Comparison of ENCODE assay signal across 8 mouse cellular contexts in genomic region chr19:53904833-53905480, GRCm38 (mm10). TPM values are rescaled to one million over a fixed set of nuclear protein-coding genes. Genes with fewer than 3 reads are reported as not detected.
DNase-seq lines count a peak whose midpoint lies in the region; ATAC-seq lines count a peak whose summit lies in the region.

No protein-coding gene starts in this region.

- no peaks in the 10 kb centered on the region for H3K9me3 ChIP-seq in heart, embryonic 11.5 days (replicated peaks; ENCODE audit: control insufficient read depth, low read length)
- H3K9me3 ChIP-seq in hindbrain, embryonic 14.5 days (ENCODE audit: control insufficient read depth, low read length) = no peaks in the 10 kb centered on the region
- H3K9me3 ChIP-seq in midbrain, embryonic 12.5 days = no peaks in the 10 kb centered on the region

- no peaks in the 10 kb centered on the region for H3K27me3 ChIP-seq in heart, embryonic 11.5 days (ENCODE audit: control insufficient read depth, insufficient read depth, low read length)
- no peaks in the 10 kb centered on the region for H3K27me3 ChIP-seq in hindbrain, embryonic 14.5 days (ENCODE audit: control insufficient read depth, insufficient read depth, low read length)
- peaks cover 9% of the 10 kb centered on the region; the same call in 1 of the 2 replicates for H3K27me3 ChIP-seq in midbrain, embryonic 12.5 days

- no peak overlapping the region for H3K9ac ChIP-seq in heart, embryonic 11.5 days (ENCODE audit: low read depth, low read length)
- peak overlapping the region; percentile 91 for H3K9ac ChIP-seq in hindbrain, embryonic 14.5 days
- no peak overlapping the region for H3K9ac ChIP-seq in midbrain, embryonic 12.5 days (replicated peaks)

- peak overlapping the region; percentile 82 for H3K4me2 ChIP-seq in heart, embryonic 11.5 days
- peak overlapping the region; percentile 71 for H3K4me2 ChIP-seq in hindbrain, embryonic 14.5 days (replicated peaks)
- peak overlapping the region; percentile 67 for H3K4me2 ChIP-seq in midbrain, embryonic 12.5 days (replicated peaks)

- no peak for DNase-seq in heart, adult 9 months (ENCODE audit: low spot score in 2 of 2)
- peak; percentile 39 for DNase-seq in adipocyte (ENCODE audit: low spot score)
- DNase-seq in hindbrain, embryonic 14.5 days (ENCODE audit: low spot score) = no peak
- no peak for DNase-seq in Muller cell, postnatal 12 days (ENCODE audit: inconsistent ontology term)
- DNase-seq in kidney, adult 18-20 months = no peak
- DNase-seq in left cerebral cortex, adult 9 months (ENCODE audit: low spot score in 2 of 2) = no peak

- peaks cover 17% of the 10 kb centered on the region for H3K4me1 ChIP-seq in heart, embryonic 11.5 days (ENCODE audit: control insufficient read depth, insufficient read depth, low read length)
- peaks cover 25% of the 10 kb centered on the region for H3K4me1 ChIP-seq in hindbrain, embryonic 14.5 days (replicated peaks; ENCODE audit: control insufficient read depth, insufficient read depth, low read length)
- H3K4me1 ChIP-seq in midbrain, embryonic 12.5 days = peaks cover 14% of the 10 kb centered on the region

- no peak overlapping the region; the same call in 1 of the 2 replicates for H3K4me3 ChIP-seq in heart, embryonic 11.5 days (ENCODE audit: low read depth, low read length)
- H3K4me3 ChIP-seq in hindbrain, embryonic 14.5 days (replicated peaks; ENCODE audit: low read length) = peak overlapping the region; percentile 97
- peak overlapping the region; percentile 98 for H3K4me3 ChIP-seq in midbrain, embryonic 12.5 days

- 67% methylated on average over 7 of the region's 7 CpGs for WGBS in heart, embryonic 11.5 days (ENCODE audit: insufficient replicate concordance)
- WGBS in hindbrain, embryonic 14.5 days = 70% methylated on average over 7 of the region's 7 CpGs
- WGBS in midbrain, embryonic 12.5 days = 76% methylated on average over 7 of the region's 7 CpGs

- ATAC-seq in heart, embryonic 11.5 days (replicated peaks; ENCODE audit: insufficient number of reproducible peaks, low FRiP score, low TSS enrichment) = no peak
- no peak for ATAC-seq in hindbrain, embryonic 14.5 days (ENCODE audit: low FRiP score)
- no peak for ATAC-seq in midbrain, embryonic 12.5 days (ENCODE audit: low FRiP score, low read depth)

- H3K27ac ChIP-seq in heart, embryonic 11.5 days (ENCODE audit: low read depth, low read length) = no peak overlapping the region
- no peak overlapping the region for H3K27ac ChIP-seq in hindbrain, embryonic 14.5 days
- H3K27ac ChIP-seq in midbrain, embryonic 12.5 days (replicated peaks) = no peak overlapping the region

- H3K36me3 ChIP-seq in heart, embryonic 11.5 days (ENCODE audit: control insufficient read depth, insufficient read depth, low read length) = peaks cover 5% of the 10 kb centered on the region
- H3K36me3 ChIP-seq in hindbrain, embryonic 14.5 days (replicated peaks; ENCODE audit: control insufficient read depth, insufficient read depth) = peaks cover 10% of the 10 kb centered on the region
- H3K36me3 ChIP-seq in midbrain, embryonic 12.5 days = peaks cover 9% of the 10 kb centered on the region

RNA-seq across cellular contexts. Expression of gene Pdcd4, which starts 12.9 kb away (rescaled TPM):
- polyA plus RNA-seq in heart, embryonic 11.5 days (2014; fragmentation: Nextera tagmentation; extraction: Ambion mirVana) = 38.0 and 41.3 TPM in 2 replicates
- polyA plus RNA-seq in hindbrain, embryonic 14.5 days (2014; fragmentation: Nextera tagmentation; extraction: Ambion mirVana) = 51.8 and 58.0 TPM in 2 replicates
- polyA plus RNA-seq in midbrain, embryonic 12.5 days (2016; fragmentation: Nextera tagmentation; extraction: Ambion mirVana) = 88.7 and 94.2 TPM in 2 replicates

RNA-seq across cellular contexts. Expression of gene Shoc2, which starts 39.1 kb away (rescaled TPM):
- polyA plus RNA-seq in heart, embryonic 11.5 days (2014; fragmentation: Nextera tagmentation; extraction: Ambion mirVana) = 47.4 and 51.3 TPM in 2 replicates
- polyA plus RNA-seq in hindbrain, embryonic 14.5 days (2014; fragmentation: Nextera tagmentation; extraction: Ambion mirVana) = 75.3 and 83.0 TPM in 2 replicates
- polyA plus RNA-seq in midbrain, embryonic 12.5 days (2016; fragmentation: Nextera tagmentation; extraction: Ambion mirVana) = 71.3 and 76.7 TPM in 2 replicates

RNA-seq across cellular contexts. Expression of gene Bbip1, which starts 39.5 kb away (rescaled TPM):
- 69.7 and 70.2 TPM in 2 replicates for polyA plus RNA-seq in heart, embryonic 11.5 days (2014; fragmentation: Nextera tagmentation; extraction: Ambion mirVana)
- polyA plus RNA-seq in hindbrain, embryonic 14.5 days (2014; fragmentation: Nextera tagmentation; extraction: Ambion mirVana) = 149 and 155 TPM in 2 replicates
- 119 and 133 TPM in 2 replicates for polyA plus RNA-seq in midbrain, embryonic 12.5 days (2016; fragmentation: Nextera tagmentation; extraction: Ambion mirVana)
